Mouse (Mus musculus) cortical plate, adult 2 months (tissue): Measurements from ENCODE around the gene Gpr25.

Source experiments
- CTCF ChIP-seq: fragments of 200-500 bp; IDR thresholded peaks from 2 replicates; pipeline ENCODE4 v1.5.1; 2011; ENCODE audit warnings: mild to moderate bottlenecking, control low read depth, low read length; ENCODE audit not compliant: insufficient read depth; ENCODE audit errors: extremely low read depth
- POLR2A ChIP-seq: fragments of 200-500 bp; IDR thresholded peaks from 2 replicates; pipeline ENCODE4 v1.6.1; 2011; ENCODE audit warnings: mild to moderate bottlenecking, low read length, control low read depth; ENCODE audit not compliant: insufficient read depth; ENCODE audit errors: extremely low read depth

DNA sequence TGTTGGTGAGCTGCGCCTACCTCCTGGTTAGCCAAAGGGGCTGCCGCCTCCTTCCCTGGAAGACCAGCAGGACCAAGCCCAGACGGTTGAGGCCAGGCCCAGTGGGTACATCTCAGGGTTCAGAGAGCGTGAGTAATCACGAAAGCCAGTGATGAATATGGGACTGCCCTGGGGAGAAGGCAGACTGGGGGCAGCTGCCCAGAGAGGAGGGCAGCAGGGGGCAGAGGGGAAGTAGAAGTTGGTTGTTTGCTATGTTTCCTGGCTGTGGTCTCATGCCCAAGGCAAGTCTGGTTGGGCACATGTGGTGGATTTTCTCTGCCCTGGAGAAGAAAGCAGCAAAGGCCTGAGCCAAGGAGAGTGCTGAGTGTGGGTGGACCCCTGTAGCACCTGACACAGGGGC lies 2.7 kb upstream of the Gpr25 start:
- TF ChIP-seq POLR2A, result no peak
- TF ChIP-seq CTCF, result no peak
